Mouse (Mus musculus) T-cell, adult 2 months (primary cell): Measurements from ENCODE around the gene Endou.

Experiments
- DNase-seq: peaks from one replicate; pipeline ENCODE4 v3.0.0; 2022; ENCODE audit warnings: low spot score

Endou gene

GRCm38 (mm10) chr15:97727048-97727447 is 4.1 kb downstream of the Endou start:
- DNase-seq = no peak

GRCm38 (mm10) chr15:97726310-97726709 is 4.8 kb downstream of the Endou start:
- DNase-seq = no peak

GRCm38 (mm10) chr15:97725198-97725785 is 5.8 kb downstream of the Endou start:
- DNase-seq = no peak

DNA sequence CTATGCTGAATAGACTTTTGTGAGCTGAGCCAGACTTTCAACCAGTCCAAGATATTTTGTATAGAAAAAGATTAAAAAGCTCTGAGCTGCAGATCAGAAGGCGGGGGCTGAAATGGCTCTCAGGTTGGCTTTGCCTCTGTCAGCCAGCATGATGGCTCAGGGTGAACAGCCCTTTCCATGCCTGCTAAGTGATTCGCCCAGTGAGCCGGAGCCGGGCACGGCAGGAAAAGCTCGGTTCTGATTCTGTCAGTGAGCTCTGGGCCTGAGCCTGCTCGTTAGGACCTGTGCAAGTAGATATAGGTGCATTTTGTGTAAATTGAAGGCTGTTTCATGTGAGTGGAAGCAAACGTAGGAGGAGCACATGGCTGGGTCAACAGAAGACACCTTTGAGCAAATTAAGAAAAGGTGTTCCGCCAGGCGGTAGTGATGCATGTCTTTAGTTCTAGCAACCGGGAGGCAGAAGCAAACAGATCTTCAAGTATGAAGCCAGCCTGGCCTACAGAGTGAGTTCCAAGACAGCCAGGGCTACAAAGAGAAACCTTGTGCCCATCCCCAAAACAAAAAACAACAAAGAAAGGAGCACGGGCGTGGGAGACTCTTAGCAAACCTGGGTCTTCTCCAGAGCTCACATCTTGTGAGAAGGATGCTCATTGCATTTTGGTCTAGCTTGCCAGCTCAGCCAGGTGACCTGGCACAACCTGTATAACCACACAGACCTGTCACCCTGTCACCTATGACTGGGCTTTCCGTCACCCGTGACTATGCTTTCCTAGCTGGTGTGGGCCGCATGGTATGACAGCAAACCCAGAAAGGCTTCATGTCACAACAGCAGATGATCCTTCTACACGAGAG is 6.6 kb downstream of the Endou start:
- DNase-seq = no peak

DNA sequence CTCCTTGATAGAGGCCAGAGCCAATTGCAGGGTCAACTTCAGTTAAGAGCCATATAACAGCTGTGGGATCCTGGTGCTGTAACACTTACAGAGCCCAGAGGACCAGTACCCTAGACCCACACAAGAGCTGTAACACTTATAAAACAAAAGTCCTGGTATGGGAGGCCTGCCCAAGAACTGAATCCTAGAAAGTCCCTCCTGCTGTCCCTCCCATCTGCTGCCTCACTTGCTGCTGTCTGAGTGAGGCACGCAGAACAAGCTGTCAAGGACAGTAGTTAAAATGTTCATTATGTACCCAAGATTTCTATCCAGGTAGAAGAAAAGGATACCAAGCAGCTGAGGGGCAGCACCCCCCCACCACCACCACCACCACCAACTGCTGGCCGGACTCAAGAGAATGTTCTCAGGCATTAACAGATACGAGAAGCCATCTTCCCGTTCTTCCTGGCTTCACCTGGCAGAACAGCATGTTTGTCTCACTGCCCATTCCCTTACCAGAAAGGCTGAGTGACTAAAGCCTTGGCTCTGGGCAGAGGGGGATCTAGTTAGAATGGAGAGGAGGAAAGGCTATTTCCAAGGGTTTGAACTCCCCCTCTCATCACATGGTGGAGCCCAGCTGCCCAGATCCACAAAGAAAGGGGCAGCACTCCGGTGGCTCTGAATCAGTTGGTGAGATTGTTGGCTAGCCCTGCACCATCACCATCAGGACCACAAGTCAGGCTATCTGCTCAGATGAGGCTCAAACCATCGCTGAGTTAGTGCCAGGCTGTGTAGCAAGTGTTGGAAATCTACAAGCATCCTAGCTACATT is 7.4 kb downstream of the Endou start:
- no peak for DNase-seq

- DNase-seq = peak; percentile 39
These were observed 10.0 kb downstream of the Endou start for GRCm38 (mm10) chr15:97721008-97721701.

- DNase-seq = no peak
These were observed 11.0 kb downstream of the Endou start for GRCm38 (mm10) chr15:97720026-97720675.

GRCm38 (mm10) chr15:97719494-97719893 is 11.6 kb downstream of the Endou start:
- DNase-seq = no peak

DNA sequence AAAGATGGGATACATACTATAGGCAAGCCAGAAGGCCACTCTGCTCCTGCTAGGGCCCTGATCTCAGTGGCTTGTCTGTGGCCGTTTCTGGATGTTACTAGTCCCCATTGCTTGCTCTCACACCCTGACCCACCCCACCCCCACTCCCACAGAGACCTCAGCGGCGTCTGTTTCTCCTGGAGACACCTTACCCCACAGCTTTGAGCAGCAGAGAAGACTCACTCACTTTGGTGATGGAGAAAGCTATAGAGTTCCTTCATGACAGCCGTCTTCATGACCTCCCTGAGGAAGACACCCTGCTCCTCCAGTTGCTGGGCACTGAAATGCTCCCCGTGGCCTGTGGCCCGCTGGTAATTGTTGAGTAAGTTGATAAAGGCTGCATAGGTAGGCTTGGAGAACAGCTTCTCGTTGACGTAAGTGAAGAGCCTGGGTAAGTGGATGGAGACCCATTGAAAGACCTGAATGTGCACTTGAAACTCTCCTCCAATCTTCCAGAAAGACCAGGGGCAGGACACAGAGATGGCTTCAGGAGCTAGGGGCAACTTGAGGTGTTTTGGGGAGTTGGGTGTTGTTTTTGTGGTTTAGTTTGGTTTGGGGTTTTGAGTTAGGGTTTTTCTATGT is 12.5 kb downstream of the Endou start:
- no peak for DNase-seq

DNA sequence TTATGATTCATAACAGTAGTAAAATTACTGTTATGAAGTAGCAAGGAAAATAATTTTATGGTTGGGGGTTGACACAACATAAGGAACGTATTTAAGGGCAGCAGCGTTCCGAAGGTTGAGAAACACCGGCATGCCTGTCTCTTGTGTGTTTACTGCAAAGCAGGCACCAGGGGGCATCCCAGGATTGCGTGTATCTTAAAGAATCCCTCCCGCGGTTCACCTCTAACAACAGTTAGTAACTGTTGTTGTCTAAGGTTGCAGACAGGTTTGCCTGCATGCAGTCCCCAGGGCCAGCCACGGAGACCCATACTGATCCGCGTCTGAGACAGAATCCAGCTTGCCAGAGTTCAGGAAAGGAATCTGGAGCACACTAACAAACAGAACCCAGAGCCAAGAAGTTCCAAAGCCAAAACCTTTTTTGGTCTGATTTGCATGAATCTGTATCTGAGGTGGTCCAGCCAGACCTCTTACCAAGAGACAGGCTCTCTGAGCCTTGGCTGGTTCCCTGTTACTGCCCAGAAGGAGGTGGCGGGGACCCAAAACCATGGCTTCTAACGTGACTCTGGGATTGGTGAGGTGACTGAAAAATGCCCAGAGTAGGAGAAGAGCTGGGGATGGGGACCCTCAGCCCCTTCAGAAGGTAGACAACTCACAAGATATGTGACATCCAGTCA is 13.1 kb downstream of the Endou start:
- peak; percentile 70 for DNase-seq

DNA sequence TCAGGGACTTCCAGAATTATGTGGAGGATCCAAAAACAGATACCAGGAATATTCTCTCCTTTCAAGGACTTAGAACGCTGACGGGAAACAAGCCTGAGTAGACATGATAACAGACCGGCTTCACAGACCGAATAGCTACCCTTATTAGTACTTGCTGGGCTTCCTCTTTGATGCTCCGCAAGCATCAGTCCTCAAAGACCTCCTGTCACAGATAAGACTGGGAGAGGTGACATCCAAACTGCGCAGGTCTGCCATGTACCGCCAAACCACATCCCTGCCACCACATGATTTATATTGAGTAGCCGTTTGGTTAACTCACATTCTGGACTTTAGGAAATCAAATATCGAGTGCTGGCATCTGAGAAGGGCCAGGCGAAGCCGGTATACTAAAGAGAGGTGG is 14.4 kb downstream of the Endou start:
- no peak for DNase-seq

- DNase-seq = no peak
These were observed 15.4 kb downstream of the Endou start for GRCm38 (mm10) chr15:97715734-97716133.

- no peak for DNase-seq
These were observed 16.1 kb downstream of the Endou start for GRCm38 (mm10) chr15:97715083-97715482.

- DNase-seq = no peak
These were observed 18.6 kb downstream of the Endou start for GRCm38 (mm10) chr15:97712546-97712945.

DNA sequence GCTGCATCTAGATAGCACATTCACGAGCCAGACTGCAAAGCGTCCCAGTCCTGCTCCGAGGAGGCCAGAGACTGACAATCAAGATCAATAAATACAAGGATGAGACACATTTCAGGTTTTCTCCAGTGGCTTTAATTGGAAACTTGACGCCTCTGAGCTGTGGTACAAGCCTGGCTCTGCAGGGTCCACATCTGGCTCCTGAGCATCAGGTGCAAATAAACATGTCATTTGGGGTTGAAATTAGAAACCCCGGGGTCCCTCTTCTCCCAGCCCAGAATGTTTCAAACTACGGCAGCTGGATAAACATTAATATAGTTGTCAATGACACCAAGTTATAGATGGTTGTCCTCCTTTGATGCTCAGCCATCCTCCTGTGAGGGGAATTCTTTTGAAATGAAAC is 20.2 kb downstream of the Endou start:
- DNase-seq = no peak

GRCm38 (mm10) chr15:97705211-97706050 is 25.7 kb downstream of the Endou start, which contains the start of gene Rpap3:
Rpap3 (minus strand) TSS chr15:97705825.
- peak; percentile 82 for DNase-seq

GRCm38 (mm10) chr15:97696616-97697015 is 34.5 kb downstream of the Endou start:
- no peak for DNase-seq

GRCm38 (mm10) chr15:97693411-97693810 is 37.7 kb downstream of the Endou start:
- no peak for DNase-seq

DNA sequence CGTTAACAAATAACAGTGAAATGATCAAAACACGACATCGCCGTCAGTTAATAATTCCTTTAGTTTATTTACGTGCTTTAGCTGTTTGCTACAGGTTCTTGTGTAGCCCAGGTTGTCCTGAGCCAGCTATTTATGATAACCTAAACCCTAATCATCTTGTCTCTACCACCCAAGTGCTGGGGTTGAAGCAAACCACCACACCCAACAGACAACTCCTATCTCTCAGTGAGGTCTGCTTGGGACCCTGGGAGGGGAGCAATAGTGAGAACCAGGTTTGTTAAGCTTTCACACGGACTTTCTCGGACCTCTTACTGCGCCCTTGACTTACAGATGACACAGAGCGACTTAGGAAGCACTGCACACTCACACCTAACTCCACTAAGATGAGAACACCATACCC is 47.0 kb downstream of the Endou start:
- DNase-seq = no peak

GRCm38 (mm10) chr15:97682053-97682452 is 49.1 kb downstream of the Endou start:
- DNase-seq = no peak
